Mouse (Mus musculus) retina, embryonic 14.5 days (tissue): ENCODE data around the gene Olfr1201.

Experiments used
- DNase-seq: peaks from one replicate; pipeline ENCODE4 v3.0.0-alpha.2; 2015; ENCODE audit warnings: low spot score

Olfr1201 gene

DNA sequence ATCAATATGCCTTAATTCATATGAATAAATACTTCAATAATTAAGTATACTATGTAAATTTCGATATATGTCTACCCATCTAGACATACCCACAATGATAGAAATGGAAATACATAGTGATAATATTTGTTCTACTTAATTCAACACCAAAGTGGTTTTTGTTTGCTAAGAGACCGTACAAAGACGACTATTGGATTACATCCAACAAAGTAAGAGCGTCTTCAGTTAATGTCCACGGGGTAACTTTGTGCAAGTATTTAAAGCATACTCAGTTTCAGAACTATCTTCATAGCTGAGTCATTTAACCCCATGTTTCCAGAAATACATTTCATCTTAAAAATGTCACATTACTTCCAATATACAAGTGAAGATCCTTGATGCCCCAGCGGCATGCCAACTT lies at the start of gene Olfr1201:
Gene Olfr1201, plus strand, starts transcription at position 301 of the 400 bp plus-strand sequence.
- no peak for DNase-seq

DNA sequence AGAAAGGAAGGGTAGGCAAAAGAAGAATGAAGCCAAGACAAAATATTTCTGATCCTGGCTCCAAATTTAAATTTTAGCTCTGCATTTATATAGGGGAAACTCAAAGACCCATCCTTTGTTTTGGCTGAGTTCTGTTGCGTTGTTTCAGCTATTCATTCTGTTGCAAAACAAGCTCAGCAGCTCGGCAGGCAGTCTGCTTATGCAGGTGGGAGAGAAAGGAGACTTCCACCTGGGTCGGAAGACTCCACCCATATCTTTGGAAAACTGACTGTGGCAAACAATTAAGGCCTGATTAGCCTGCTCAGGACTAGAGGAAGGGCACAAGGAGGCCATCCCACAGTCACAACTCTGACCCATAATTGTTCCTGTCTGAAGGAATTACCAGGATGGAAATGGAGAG lies 49.5 kb upstream of the Olfr1201 start:
- DNase-seq, result no peak

DNA sequence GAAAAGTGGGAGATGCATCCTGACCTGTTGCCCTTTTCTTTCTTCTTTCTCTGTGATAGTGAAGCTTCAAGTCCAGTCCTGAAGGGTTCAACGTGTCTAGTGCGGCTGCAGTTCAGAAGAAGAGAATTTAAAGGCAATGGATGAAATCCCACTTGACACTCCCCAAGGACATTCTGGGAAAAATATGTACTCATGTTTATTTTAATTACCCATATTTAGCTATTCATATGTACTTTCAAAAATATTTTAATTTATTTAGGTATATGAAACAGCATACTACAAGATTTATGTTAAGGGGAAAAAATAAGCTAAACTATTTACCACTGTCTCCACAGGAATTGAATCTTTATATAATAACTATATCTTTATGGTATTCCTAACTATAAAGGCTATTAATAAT lies 41.6 kb upstream of the Olfr1201 start, which contains the start of gene Olfr1198:
Gene Olfr1198, minus strand, starts transcription at position 101 of the 400 bp plus-strand sequence.
- no peak for DNase-seq

GRCm38 (mm10) chr2:88760369-88760768 lies 32.5 kb upstream of the Olfr1201 start, which contains the start of gene Olfr1199:
Gene Olfr1199, minus strand, starts transcription at chr2:88760469.
- DNase-seq, result no peak

DNA sequence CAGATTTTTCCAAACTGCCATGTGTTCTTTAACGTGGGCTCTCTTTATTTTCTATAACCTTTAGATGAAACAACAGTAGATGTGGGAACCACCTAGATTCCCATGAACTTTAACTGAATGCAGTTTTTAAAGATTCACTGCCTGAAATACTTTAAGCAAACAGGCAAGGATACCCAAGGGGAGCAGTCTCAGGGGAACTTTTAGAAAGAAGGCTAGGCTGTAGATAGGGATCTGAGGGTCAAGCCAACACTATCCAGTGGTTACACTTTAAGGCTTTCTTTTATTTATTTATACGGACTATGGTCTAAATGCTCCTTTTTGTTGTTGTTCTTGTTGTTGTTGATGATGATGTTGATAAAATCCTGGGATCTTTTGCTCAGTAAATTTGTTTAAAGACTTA lies 22.4 kb upstream of the Olfr1201 start, which contains the start of gene Olfr1200:
Gene Olfr1200, minus strand, starts transcription at position 101 of the 400 bp plus-strand sequence.
- DNase-seq, result no peak

DNA sequence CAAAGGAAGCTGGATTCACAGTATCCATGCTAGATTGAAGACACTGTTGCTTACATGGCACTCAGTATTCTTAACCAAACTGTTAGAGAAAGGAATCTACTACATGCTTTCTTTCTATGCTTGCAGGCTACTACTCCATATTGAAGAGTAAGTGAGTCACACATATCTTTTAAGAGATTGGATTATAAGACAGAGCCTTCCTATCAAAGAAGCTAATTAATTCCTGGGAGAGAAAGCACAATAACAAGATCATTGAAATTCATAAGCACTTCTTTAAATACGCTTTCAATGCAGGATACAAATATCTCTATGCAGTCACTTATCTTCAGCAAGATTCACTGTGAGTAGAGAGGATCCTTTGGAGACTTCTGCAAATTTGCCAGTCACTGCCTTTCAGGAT lies 21.4 kb downstream of the Olfr1201 start, which contains the start of gene Olfr1202:
Gene Olfr1202, plus strand, starts transcription at position 301 of the 400 bp plus-strand sequence.
- DNase-seq, result no peak

DNA sequence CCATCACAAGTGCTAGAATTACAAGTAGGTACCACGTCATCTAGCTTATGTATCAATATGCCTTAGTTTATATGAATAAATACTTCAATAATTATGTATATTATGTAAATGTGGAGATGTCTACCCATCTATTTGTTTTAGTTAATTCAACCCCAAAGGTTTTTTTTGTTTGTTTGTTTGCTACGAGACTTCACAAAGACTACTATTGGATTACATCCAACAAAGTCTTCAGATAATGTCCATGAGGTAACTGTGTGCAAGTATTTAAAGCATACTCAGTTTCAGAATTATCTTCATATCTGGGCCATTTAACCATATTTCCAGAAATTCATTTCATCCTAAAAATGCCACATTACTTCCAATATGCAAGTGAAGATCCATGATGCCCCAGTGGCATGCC lies 36.6 kb downstream of the Olfr1201 start, which contains the start of gene Olfr1205:
Gene Olfr1205, plus strand, starts transcription at position 301 of the 400 bp plus-strand sequence.
- DNase-seq, result no peak

- DNase-seq, result no peak
These were observed 45.6 kb downstream of the Olfr1201 start for GRCm38 (mm10) chr2:88838477-88838876.
